Mouse (Mus musculus) macrophage (primary cell): ENCODE measurements around the gene Retsat. TPM values are rescaled to one million over a fixed set of nuclear protein-coding genes. Genes with fewer than 3 reads are reported as not detected.

Experiments
- H3K27ac ChIP-seq: fragments of 350-480 bp; formaldehyde crosslinking; 2 replicates; pipeline ENCODE4 v1.9.0; 2021
- H3K36me3 ChIP-seq: fragments of 350-480 bp; formaldehyde crosslinking; 2 replicates; pipeline ENCODE4 v1.9.0; 2021; ENCODE audit errors: inconsistent target
- H3K4me3 ChIP-seq: fragments of 350-480 bp; formaldehyde crosslinking; 2 replicates; pipeline ENCODE4 v1.9.0; 2021; ENCODE audit errors: inconsistent target
- H3K79me2 ChIP-seq: fragments of 350-480 bp; formaldehyde crosslinking; 2 replicates; pipeline ENCODE4 v1.9.0; 2021; ENCODE audit errors: inconsistent target
- WGBS: methylation state at CpG from one replicate; pipeline ENCODE4 v1.1.7; 2026; ENCODE audit warnings: inconsistent platforms; ENCODE audit not compliant: missing documents; 5-methylcytosine and 5-hydroxymethylcytosine counted together
- polyA plus RNA-seq: library from polyadenylated mRNA; stranded (reverse); fragments of 250-400 nt; gene quantifications from 3 replicates; pipeline ENCODE4 v1.2.4, GENCODE M21; 2018; ENCODE audit warnings: inconsistent platforms

Gene Retsat
- polyA plus RNA-seq, 1 experiment from 2014 or later: 6.6 TPM

DNA sequence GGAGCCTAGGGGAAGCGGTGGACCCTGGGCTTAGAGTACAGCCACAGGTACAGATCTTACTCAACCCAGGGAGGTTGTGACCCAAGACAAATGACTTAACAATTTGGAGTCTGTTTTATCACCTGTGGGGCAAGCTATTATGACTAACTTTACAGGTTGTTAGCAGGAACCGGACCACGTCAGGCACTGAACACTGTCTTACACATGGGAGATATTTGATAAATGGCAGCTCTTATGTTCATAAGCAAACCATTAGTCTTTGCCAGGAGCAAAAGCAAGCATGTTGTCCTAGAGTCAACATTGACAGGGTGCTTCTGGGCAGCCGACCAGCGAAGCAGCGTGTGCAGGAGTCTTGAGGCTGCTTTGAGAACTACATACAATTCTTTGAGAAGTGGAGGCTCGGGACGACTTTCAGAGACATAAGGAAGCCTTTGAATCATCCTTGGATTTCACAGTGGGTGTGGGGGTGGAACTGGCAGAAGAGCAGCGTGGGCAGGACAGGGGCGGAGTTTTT is 52.1 kb downstream of the Retsat start:
- no peaks in the 10 kb centered on the region for H3K79me2 ChIP-seq
- no peak overlapping the region for H3K4me3 ChIP-seq
- 92% methylated on average over 10 of the region's 10 CpGs for WGBS
- H3K27ac ChIP-seq: no peak overlapping the region
- H3K36me3 ChIP-seq: no peaks in the 10 kb centered on the region

DNA sequence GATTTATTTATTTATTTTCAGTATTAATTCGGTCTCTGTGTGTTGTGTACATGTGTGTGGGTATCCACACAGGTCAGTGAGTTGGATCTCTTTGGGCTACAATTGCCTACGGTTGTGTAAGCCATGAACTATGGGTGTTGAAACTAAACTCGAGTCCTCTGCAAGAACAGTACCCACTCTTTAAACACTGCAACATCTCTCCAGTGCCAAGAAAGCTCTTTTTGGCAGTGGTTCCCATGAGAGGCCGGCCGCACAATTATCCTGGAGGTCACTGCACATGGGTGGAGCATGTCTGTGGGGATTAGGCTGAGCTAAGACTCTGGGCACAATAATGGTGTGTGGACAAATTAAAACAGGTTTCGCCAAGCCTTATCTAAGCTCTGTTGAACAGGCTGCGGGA is 55.1 kb downstream of the Retsat start:
- H3K27ac ChIP-seq: no peak overlapping the region
- 96% methylated on average over 7 of the region's 7 CpGs for WGBS
- no peak overlapping the region for H3K4me3 ChIP-seq
- no peaks in the 10 kb centered on the region for H3K79me2 ChIP-seq
- no peaks in the 10 kb centered on the region for H3K36me3 ChIP-seq

DNA sequence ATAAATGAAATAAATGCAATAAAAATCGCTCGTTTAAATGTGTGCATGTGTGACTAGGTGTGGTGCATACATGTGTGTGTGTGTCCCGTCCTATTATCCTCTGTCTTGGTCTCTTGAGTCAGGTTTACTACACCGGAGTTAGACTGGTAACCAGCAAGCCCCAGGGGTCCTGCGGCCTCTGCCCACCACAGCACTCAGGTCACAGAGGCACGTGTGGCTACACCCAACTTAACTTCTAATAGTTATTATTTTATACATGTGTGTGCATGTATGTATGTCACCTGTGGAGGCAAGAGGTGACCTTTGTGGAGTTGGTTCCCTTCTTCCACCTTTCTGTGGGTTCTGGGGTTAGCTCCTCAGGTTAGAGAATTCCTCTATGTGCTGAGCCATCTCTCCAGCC is 56.1 kb downstream of the Retsat start:
- Histone ChIP-seq H3K4me3 (no peak overlapping the region), H3K79me2 (no peaks in the 10 kb centered on the region), H3K27ac (no peak overlapping the region), H3K36me3 (no peaks in the 10 kb centered on the region)
- WGBS: 93% methylated on average over 6 of the region's 6 CpGs

DNA sequence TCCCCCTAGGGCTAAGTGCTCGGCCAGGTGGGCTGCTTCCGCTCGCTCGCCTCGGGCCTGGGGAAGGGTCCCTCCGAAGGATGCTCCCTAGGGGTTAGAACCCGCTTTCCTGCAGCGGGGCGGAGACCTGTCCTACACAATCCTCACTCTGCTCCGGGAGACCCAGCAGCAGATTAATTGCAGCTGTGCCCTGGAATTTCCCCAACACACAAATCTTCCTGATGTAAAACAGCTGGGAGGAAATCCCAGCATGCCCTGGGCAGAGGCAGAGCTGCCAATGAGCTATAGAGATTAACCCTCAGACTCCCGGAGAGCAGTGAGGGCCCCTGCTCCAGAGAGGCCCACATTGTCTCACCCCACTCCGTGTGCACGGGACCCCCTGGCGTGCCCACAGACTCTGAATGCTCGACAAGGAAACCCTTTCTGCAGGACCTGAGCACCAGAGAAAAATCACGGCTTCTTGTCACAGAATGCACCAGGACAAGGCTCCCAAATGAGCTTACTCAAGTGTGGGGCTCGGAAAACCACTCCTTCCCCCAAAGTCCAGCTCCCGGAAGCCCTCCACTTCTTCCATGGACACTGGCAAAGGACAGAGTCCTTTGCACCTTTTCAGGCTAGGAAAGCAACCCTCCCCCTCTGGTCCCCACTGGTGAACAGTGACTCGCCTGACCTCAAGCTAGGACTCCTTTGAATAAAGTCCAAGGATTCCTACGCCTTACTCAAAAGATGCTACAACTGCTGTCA is 57.2 kb downstream of the Retsat start:
- Histone ChIP-seq H3K79me2 (no peaks in the 10 kb centered on the region), H3K4me3 (no peak overlapping the region), H3K27ac (no peak overlapping the region), H3K36me3 (no peaks in the 10 kb centered on the region)
- WGBS: 21% methylated on average over 20 of the region's 20 CpGs

DNA sequence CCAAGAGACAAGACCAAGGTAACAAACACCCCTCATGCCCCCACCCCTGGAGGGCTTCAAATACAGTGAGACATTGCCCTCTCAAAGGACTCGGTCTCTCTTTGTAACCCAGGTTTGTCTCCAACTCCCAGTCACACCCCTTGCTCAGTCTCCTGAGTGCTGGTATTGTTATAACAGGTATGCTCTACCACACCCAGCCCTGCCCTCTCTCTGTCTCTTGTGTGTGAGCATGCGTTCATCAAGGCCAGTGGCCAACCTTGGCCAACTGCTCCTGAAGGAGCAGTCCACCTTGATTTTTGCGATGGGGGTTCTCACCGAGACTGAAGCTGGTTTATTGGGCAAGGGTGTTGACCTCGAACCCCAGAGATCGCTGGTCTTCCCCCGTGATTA is 57.8 kb downstream of the Retsat start:
- no peak overlapping the region for H3K4me3 ChIP-seq
- no peaks in the 10 kb centered on the region for H3K79me2 ChIP-seq
- WGBS: 91% methylated on average over 7 of the region's 7 CpGs
- H3K36me3 ChIP-seq: no peaks in the 10 kb centered on the region
- no peak overlapping the region for H3K27ac ChIP-seq

DNA sequence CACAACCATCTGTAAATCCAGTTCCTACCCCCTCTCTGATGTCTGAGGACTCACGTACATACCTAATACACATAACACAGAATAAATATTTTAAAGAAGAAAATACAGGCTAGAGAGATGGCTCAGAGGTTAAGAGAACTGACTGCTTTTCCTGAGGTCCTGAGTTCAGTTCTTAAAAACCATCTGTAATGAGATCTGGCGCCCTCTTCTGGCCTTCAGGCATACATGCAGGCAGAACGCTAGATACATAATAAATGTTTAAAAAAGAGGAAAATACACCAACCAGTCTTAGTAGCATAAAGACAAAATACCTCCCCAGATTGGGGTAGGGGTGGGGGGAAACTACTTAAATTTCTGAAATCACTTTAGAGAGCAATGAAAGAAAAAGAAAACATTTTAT is 59.7 kb downstream of the Retsat start:
- Histone ChIP-seq H3K79me2 (no peaks in the 10 kb centered on the region), H3K27ac (no peak overlapping the region), H3K36me3 (no peaks in the 10 kb centered on the region), H3K4me3 (no peak overlapping the region)
- 45% methylated on average over 3 of the region's 3 CpGs for WGBS

Other genes with a start within 250 kb of the Retsat start
- gene Tmem150a, start 243.0 kb upstream of the Retsat start, polyA plus RNA-seq: 6.8 to 10.9 TPM (median 8.2 TPM) in 3 replicates
- 78.5 to 103 TPM (median 89.0 TPM) in 3 replicates for gene Rnf181, start 231.5 kb upstream of the Retsat start, polyA plus RNA-seq
- 4.9 to 8.1 TPM (median 6.9 TPM) in 3 replicates for gene Vamp5, start 218.0 kb upstream of the Retsat start, polyA plus RNA-seq
- 344 to 401 TPM (median 347 TPM) in 3 replicates for gene Vamp8, start 207.8 kb upstream of the Retsat start, polyA plus RNA-seq
- 7.0 to 9.8 TPM (median 7.8 TPM) in 3 replicates for gene Ggcx, start 184.2 kb upstream of the Retsat start, polyA plus RNA-seq
- gene Mat2a, start 158.9 kb upstream of the Retsat start, polyA plus RNA-seq: 97.5 to 182 TPM (median 98.5 TPM) in 3 replicates
- 0.20 to 0.46 TPM (median 0.26 TPM) in 3 replicates for gene Sh2d6, start 76.8 kb upstream of the Retsat start, polyA plus RNA-seq
- gene Capg, start 54.1 kb upstream of the Retsat start, polyA plus RNA-seq: 672 to 1,184 TPM (median 744 TPM) in 3 replicates
- 5.0 to 8.4 TPM (median 7.3 TPM) in 3 replicates for gene Elmod3, start 62 bp upstream of the Retsat start, polyA plus RNA-seq
- 90.8 to 106 TPM (median 102 TPM) in 3 replicates for gene Tgoln1, start 18.5 kb downstream of the Retsat start, polyA plus RNA-seq
- gene Tcf7l1, start 190.8 kb downstream of the Retsat start, polyA plus RNA-seq: not detected in 3 replicates